Mouse (Mus musculus) lung, embryonic 16.5 days (tissue): Measurements from ENCODE around the gene Cd83. TPM values are rescaled to one million over a fixed set of nuclear protein-coding genes. Genes with fewer than 3 reads are reported as not detected.
A peak's percentile ranks its signal among the peaks of the same experiment; 100 is the strongest.

Experiments
- ATAC-seq: fragments of 200-750 bp; cut with Nextera tagmentation; 2 replicates; pipeline ENCODE4 v1.8.0; 2017; ENCODE audit warnings: low read depth, mild to moderate bottlenecking, moderate library complexity
- H3K27ac ChIP-seq: fragments of 300-500 bp; sonication (generic); 2 replicates; pipeline ENCODE4 v1.5.1; 2014; ENCODE audit warnings: mild to moderate bottlenecking, control low read depth, low read length
- H3K27me3 ChIP-seq: fragments of 300-500 bp; sonication (generic); 2 replicates; pipeline ENCODE4 v1.6.1; 2014; ENCODE audit warnings: low read depth, low read length, mixed read lengths; ENCODE audit not compliant: control insufficient read depth, insufficient read depth
- H3K36me3 ChIP-seq: fragments of 300-500 bp; sonication (generic); 2 replicates; pipeline ENCODE4 v1.6.1; 2014; ENCODE audit warnings: low read length; ENCODE audit not compliant: control insufficient read depth, insufficient read depth
- H3K4me1 ChIP-seq: fragments of 300-500 bp; sonication (generic); replicated peaks from 2 replicates; pipeline ENCODE4 v1.6.1; 2014; ENCODE audit warnings: low read length, mixed read lengths; ENCODE audit not compliant: control insufficient read depth, insufficient read depth
- H3K4me2 ChIP-seq: fragments of 300-500 bp; sonication (generic); 2 replicates; pipeline ENCODE4 v1.6.1; 2014; ENCODE audit warnings: low read depth, low read length, control low read depth
- H3K4me3 ChIP-seq: fragments of 300-500 bp; sonication (generic); 2 replicates; pipeline ENCODE4 v1.5.1; 2014; ENCODE audit warnings: mild to moderate bottlenecking, low read length, control low read depth
- H3K9ac ChIP-seq: fragments of 300-500 bp; sonication (generic); 2 replicates; pipeline ENCODE4 v1.6.1; 2014; ENCODE audit warnings: low read length, control low read depth
- H3K9me3 ChIP-seq: fragments of 300-500 bp; sonication (generic); 2 replicates; pipeline ENCODE4 v1.6.1; 2016; ENCODE audit warnings: low read length; ENCODE audit not compliant: control insufficient read depth
- WGBS: fragments of 180-500 bp; shearing (Covaris S2); extraction: QIAGEN DNeasy Blood & Tissue Kit; methylation state at CpG from one replicate; pipeline ENCODE4 v1.1.7; 2014; 5-methylcytosine and 5-hydroxymethylcytosine counted together
- polyA plus RNA-seq: library from polyadenylated mRNA; unstranded; fragments of >200 nt; fragmentation: Nextera tagmentation; extraction: Ambion mirVana; gene quantifications from 2 replicates; pipeline ENCODE4 v1.2.1, GENCODE M21; 2015

Cd83 gene
- polyA plus RNA-seq, 1 experiment from 2014 or later = 12.3 TPM

DNA sequence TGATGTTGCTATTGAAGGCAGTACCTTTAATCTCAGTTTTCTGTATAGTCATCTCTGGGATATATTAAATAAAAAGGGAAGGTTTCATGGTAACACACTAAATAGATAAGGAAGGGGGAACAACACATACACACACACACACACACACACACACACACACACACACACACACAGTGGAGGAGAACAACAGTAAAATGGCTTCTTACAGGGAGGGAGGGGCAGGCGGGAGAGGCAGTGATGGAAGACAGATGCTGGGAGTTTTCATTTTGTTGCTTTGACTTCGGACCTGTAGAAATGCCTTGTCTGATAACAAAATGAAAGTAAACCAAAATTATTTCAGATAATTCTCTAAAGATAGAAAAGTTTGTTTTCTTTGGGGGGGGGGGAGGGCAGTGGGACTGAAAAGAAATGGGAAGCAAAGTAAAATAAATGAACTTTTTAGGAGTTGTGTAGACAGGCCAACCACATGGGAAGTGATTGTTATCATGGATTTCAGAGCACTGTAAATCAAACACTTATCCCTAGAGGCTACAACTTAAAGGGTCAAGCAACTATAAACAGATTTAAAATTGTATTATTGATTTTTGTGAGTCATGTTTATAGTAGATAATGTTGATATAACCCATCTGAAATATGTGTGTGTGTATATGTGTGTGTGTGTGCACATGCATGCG, 30.0 kb upstream of the Cd83 start:
- no peak for ATAC-seq
- 71% methylated on average over 3 of the region's 3 CpGs for WGBS
- Histone ChIP-seq H3K27ac (no peak overlapping the region), H3K4me1 (no peaks in the 10 kb centered on the region), H3K4me2 (no peak overlapping the region), H3K36me3 (no peaks in the 10 kb centered on the region), H3K9me3 (no peaks in the 10 kb centered on the region), H3K27me3 (no peaks in the 10 kb centered on the region), H3K9ac (no peak overlapping the region), H3K4me3 (no peak overlapping the region)

GRCm38 (mm10) chr13:43755573-43755972, 29.0 kb upstream of the Cd83 start:
- 69% methylated on average over 7 of the region's 7 CpGs for WGBS
- Histone ChIP-seq H3K9ac (no peak overlapping the region), H3K27ac (no peak overlapping the region), H3K4me3 (no peak overlapping the region), H3K27me3 (no peaks in the 10 kb centered on the region), H3K4me1 (no peaks in the 10 kb centered on the region), H3K9me3 (no peaks in the 10 kb centered on the region), H3K36me3 (no peaks in the 10 kb centered on the region), H3K4me2 (no peak overlapping the region)
- no peak for ATAC-seq

GRCm38 (mm10) chr13:43761156-43761855, 23.3 kb upstream of the Cd83 start:
- Histone ChIP-seq H3K4me2 (no peak overlapping the region), H3K4me1 (peaks cover 2% of the 10 kb centered on the region; the same call in 1 of the 2 replicates), H3K36me3 (no peaks in the 10 kb centered on the region), H3K4me3 (no peak overlapping the region), H3K27me3 (no peaks in the 10 kb centered on the region), H3K9me3 (no peaks in the 10 kb centered on the region), H3K27ac (no peak overlapping the region), H3K9ac (no peak overlapping the region)
- ATAC-seq = no peak
- WGBS = 79% methylated on average over 12 of the region's 12 CpGs

DNA sequence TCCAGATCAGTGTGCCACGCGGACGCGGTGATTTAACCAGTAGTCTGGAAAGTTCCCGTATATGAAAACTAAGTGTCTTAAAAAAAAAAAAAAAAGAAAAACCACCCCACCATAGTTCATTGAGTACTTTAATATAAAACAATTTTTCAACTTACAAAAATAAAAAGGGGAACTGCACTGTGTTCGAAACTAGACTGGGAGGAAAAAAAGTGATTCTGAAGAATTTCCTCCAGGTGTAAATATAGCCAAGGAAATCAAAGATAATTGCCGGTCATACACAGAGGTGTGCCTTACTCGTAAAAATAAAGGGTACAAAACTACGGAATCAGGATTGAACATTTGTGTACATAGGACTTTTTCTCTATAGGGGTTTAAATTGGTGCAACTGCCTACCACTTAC, 21.7 kb upstream of the Cd83 start:
- H3K4me3 ChIP-seq = no peak overlapping the region
- ATAC-seq = no peak
- 92% methylated on average over 9 of the region's 9 CpGs for WGBS
- no peak overlapping the region for H3K27ac ChIP-seq
- no peaks in the 10 kb centered on the region for H3K27me3 ChIP-seq
- H3K36me3 ChIP-seq = no peaks in the 10 kb centered on the region
- no peak overlapping the region for H3K4me2 ChIP-seq
- H3K9me3 ChIP-seq = no peaks in the 10 kb centered on the region
- peaks cover 2% of the 10 kb centered on the region; the same call in 1 of the 2 replicates for H3K4me1 ChIP-seq
- no peak overlapping the region for H3K9ac ChIP-seq

DNA sequence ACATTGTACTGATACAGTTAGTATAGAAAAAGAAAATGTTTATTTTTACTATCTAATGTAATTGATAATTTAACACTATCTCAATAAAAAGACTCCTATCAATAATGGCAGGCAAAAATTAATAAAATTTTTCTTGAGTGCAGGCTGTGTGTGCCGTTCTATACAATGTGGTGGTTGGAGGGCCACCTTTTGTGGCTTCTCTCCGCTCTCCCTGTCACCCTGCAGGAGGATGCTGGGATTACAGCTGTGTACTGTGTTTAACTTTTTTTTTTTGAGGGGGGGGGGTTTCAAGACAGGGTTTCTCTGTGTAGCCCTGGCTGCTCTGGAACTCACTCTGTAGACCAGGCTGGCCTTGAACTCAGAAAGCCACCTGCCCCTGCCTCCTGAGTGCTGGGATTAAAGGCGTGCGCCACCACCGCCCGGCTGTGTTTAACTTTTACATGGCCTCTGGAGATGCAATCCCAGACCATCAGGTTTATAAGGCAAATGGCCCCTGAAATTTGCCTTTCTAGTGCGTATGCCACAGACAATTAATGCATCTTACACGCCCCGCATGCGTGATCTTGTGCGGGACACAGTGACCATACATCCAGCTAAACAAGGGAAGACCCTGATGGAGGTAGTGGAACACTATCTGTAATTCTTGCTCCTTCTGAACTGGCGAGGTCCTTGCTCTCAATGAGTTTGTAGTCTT, 21.1 kb upstream of the Cd83 start:
- no peak overlapping the region for H3K27ac ChIP-seq
- H3K9ac ChIP-seq = no peak overlapping the region
- no peak overlapping the region for H3K4me3 ChIP-seq
- H3K27me3 ChIP-seq = no peaks in the 10 kb centered on the region
- H3K4me1 ChIP-seq = peaks cover 2% of the 10 kb centered on the region; the same call in 1 of the 2 replicates
- H3K4me2 ChIP-seq = no peak overlapping the region
- 89% methylated on average over 12 of the region's 12 CpGs for WGBS
- H3K36me3 ChIP-seq = no peaks in the 10 kb centered on the region
- ATAC-seq = no peak
- no peaks in the 10 kb centered on the region for H3K9me3 ChIP-seq

GRCm38 (mm10) chr13:43763995-43764579, 20.5 kb upstream of the Cd83 start:
- H3K27ac ChIP-seq = no peak overlapping the region
- no peaks in the 10 kb centered on the region for H3K27me3 ChIP-seq
- H3K4me1 ChIP-seq = peaks cover 2% of the 10 kb centered on the region; the same call in 1 of the 2 replicates
- no peaks in the 10 kb centered on the region for H3K9me3 ChIP-seq
- ATAC-seq = peak; percentile 77
- no peaks in the 10 kb centered on the region for H3K36me3 ChIP-seq
- H3K4me2 ChIP-seq = no peak overlapping the region
- no peak overlapping the region for H3K4me3 ChIP-seq
- H3K9ac ChIP-seq = no peak overlapping the region
- WGBS = 45% methylated on average over 8 of the region's 8 CpGs

DNA sequence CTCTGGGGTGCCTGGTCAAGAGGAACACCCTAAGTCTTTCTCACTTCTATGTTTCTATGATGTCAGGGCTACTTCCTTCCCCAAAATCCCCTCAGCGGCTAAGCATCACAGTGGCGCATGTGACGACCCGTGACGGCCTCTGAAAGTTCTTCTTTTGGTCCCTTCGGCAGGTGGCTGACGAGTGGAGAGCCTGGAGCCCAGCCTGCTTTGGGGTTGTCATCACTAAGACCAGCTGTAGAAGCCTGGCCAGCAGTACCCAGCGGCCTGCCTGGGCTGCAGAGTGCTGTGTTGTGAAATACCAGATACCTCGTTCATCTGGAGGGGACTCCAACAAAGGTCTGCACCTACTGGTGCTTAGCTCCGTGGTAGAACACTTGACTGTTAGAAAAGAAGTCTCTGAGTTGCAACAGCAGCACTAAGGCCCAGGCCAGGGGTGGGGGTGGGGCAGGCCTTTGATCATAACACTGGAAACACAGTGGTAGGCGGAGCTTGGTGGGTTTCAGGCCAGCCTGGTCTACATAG, 19.2 kb upstream of the Cd83 start:
- peaks cover 2% of the 10 kb centered on the region; the same call in 1 of the 2 replicates for H3K4me1 ChIP-seq
- H3K27ac ChIP-seq = no peak overlapping the region
- 77% methylated on average over 11 of the region's 11 CpGs for WGBS
- no peaks in the 10 kb centered on the region for H3K27me3 ChIP-seq
- no peak overlapping the region for H3K9ac ChIP-seq
- ATAC-seq = peak; percentile 11; the same call in 1 of the 2 replicates
- H3K4me2 ChIP-seq = no peak overlapping the region
- H3K4me3 ChIP-seq = no peak overlapping the region
- H3K36me3 ChIP-seq = no peaks in the 10 kb centered on the region
- H3K9me3 ChIP-seq = no peaks in the 10 kb centered on the region

- H3K9ac ChIP-seq = no peak overlapping the region
- H3K4me1 ChIP-seq = peaks cover 6% of the 10 kb centered on the region
- no peak overlapping the region for H3K27ac ChIP-seq
- no peak overlapping the region for H3K4me3 ChIP-seq
- no peak for ATAC-seq
- no peaks in the 10 kb centered on the region for H3K36me3 ChIP-seq
- no peak overlapping the region for H3K4me2 ChIP-seq
- H3K27me3 ChIP-seq = no peaks in the 10 kb centered on the region
- no peaks in the 10 kb centered on the region for H3K9me3 ChIP-seq
- WGBS = 77% methylated on average over 7 of the region's 7 CpGs
Observed at GRCm38 (mm10) chr13:43766786-43767680, 17.5 kb upstream of the Cd83 start.
